Mouse (Mus musculus) cortical plate, adult 2 months (tissue): ENCODE data around the gene Cit.

ENCODE experiments used
- CTCF ChIP-seq: fragments of 200-500 bp; IDR thresholded peaks from 2 replicates; pipeline ENCODE4 v1.5.1; 2011; ENCODE audit warnings: mild to moderate bottlenecking, control low read depth, low read length; ENCODE audit not compliant: insufficient read depth; ENCODE audit errors: extremely low read depth
- POLR2A ChIP-seq: fragments of 200-500 bp; IDR thresholded peaks from 2 replicates; pipeline ENCODE4 v1.6.1; 2011; ENCODE audit warnings: mild to moderate bottlenecking, low read length, control low read depth; ENCODE audit not compliant: insufficient read depth; ENCODE audit errors: extremely low read depth

DNA sequence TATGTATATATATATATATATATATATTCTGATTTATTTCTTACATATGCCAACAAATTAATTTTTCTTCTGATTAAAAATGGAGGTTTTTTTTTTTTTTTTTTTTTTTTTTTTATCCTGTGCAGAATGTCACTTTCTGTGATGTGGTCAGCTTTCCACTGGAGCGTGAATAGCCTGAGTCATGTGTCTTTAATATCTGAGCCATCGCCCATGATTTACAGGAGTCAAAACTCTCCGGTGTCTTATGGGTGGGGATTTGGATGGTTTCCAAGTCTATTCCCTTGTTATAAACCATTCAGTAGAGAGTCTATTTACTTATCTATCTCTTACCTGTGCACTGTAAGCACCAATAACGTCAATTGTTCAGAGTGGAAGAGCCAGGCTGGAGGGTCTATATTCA, 27.9 kb downstream of the Cit start:
- TF ChIP-seq POLR2A (no peak), CTCF (no peak)
